Mouse (Mus musculus) stomach, postnatal 0 days (tissue): ENCODE measurements around the gene Ttll11.

Experiments
- CTCF ChIP-seq: IDR thresholded peaks from 2 replicates; pipeline ENCODE4 v1.5.1; 2016; ENCODE audit warnings: antibody characterized with exemption, low read depth, mild to moderate bottlenecking, moderate library complexity
- EP300 ChIP-seq: optimal IDR thresholded peaks from 2 replicates; pipeline ENCODE3; 2016; ENCODE audit warnings: antibody characterized with exemption

- TF ChIP-seq CTCF (no peak), EP300 (no peak)
Observed at GRCm38 (mm10) chr2:35843896-35844690, 135.6 kb downstream of the Ttll11 start.
